Comparison of ENCODE assay signal across 10 mouse cellular contexts in the genomic region with DNA sequence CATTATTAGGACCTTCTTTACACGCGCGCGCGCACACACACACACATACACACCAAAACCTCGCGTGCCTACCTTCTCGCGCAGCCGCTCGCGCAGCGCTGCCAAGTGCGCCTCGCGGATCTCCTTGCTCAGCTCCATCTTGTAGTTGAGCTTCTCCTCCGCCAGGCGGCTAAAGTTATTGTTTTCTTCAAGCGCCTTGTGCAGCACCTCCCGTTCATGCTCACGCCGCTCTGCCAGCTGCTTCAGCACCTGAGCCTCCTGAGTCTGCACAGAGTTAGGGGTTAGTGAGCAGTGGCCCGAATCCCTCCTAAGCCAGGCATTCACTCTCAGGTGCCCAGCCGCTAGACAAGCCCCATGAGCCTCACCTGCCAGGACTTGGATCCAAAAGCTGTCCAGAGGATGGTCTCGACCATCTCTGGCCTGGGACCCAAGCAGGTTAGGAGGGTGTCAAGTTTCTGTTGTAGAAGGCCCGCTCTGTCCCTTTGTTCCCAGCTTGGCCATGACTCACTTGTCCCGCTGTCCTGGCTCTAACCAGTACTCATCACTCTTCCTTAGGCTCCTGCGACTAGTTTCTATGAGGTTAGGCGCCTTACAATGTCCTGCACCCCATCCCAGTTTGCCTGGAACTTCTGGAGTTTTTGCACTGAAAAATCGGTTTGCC. TPM values are rescaled to one million over a fixed set of nuclear protein-coding genes. Genes with fewer than 3 reads are reported as not detected.
DNase-seq lines count a peak whose midpoint lies in the region; ATAC-seq and TF ChIP-seq lines count a peak whose summit lies in the region.
"Had no signal": no experiment of that assay in that cellular context is flagged by ENCODE, and none has a peak within 500 bp of the region (broad histone marks: within the 10 kb centered on the region; RNA-seq: fewer than 3 reads in every experiment).

No protein-coding gene starts in this region.

- no peak overlapping the region for H3K27ac ChIP-seq in hindbrain, postnatal 0 days
- H3K27ac ChIP-seq in limb, embryonic 10.5 days = no peak overlapping the region
- 0 out of 2 replicates have a peak overlapping the region, but pooled peaks have one; percentile 9 for H3K27ac ChIP-seq in midbrain, embryonic 15.5 days
- H3K27ac ChIP-seq in stomach, embryonic 14.5 days (ENCODE audit: low read length) = no peak overlapping the region
- H3K27ac ChIP-seq: hindbrain, embryonic 15.5 days had no signal

- TF ChIP-seq POLR2A in brain, embryonic 14.5 days (IDR thresholded peaks at IDR 0.05; ENCODE audit: borderline replicate concordance, extremely low read depth, insufficient read depth, insufficient read length, poor library complexity, severe bottlenecking) = no peak

- 13% methylated on average over 30 of the region's 30 CpGs for WGBS in hindbrain, postnatal 0 days
- WGBS in limb, embryonic 10.5 days = 11% methylated on average over 30 of the region's 30 CpGs
- WGBS in midbrain, embryonic 15.5 days = 10% methylated on average over 30 of the region's 30 CpGs
- 12% methylated on average over 30 of the region's 30 CpGs for WGBS in stomach, embryonic 14.5 days

- 0 out of 2 replicates have a peak overlapping the region, but pooled peaks have one; percentile 21 for H3K9ac ChIP-seq in hindbrain, postnatal 0 days (replicated peaks; ENCODE audit: low read length)
- H3K9ac ChIP-seq in midbrain, embryonic 15.5 days = no peak overlapping the region
- no peak overlapping the region for H3K9ac ChIP-seq in stomach, embryonic 14.5 days (replicated peaks; ENCODE audit: low read depth, low read length)
- H3K9ac ChIP-seq: hindbrain, embryonic 15.5 days had no signal

- H3K4me1 ChIP-seq in hindbrain, postnatal 0 days (ENCODE audit: insufficient read depth, low read length) = peaks cover 4% of the 10 kb centered on the region; the same call in 1 of the 2 replicates
- H3K4me1 ChIP-seq in limb, embryonic 10.5 days = 0 out of 2 replicates have a peak, but pooled peaks cover 6% of the 10 kb centered on the region
- H3K4me1 ChIP-seq in midbrain, embryonic 15.5 days = peaks cover 17% of the 10 kb centered on the region
- H3K4me1 ChIP-seq in stomach, embryonic 14.5 days (ENCODE audit: control insufficient read depth, insufficient read depth, low read length) = no peaks in the 10 kb centered on the region

- peak; percentile 46; the same call in 1 of the 2 replicates for ATAC-seq in erythroblast, adult 5-6 weeks (replicated peaks; ENCODE audit: low FRiP score, poor library complexity, severe bottlenecking)
- ATAC-seq in hindbrain, postnatal 0 days = peak; percentile 64
- ATAC-seq in midbrain, embryonic 15.5 days (replicated peaks) = peak; percentile 50
- ATAC-seq in stomach, embryonic 14.5 days (ENCODE audit: insufficient number of reproducible peaks, insufficient read depth, low FRiP score, low read depth) = 0 out of 2 replicates have a peak, but pooled peaks have one; percentile 14

- no peak overlapping the region for H3K4me3 ChIP-seq in hindbrain, postnatal 0 days (ENCODE audit: low read length)
- H3K4me3 ChIP-seq in limb, embryonic 10.5 days = peak overlapping the region; percentile 10; the same call in 1 of the 2 replicates
- H3K4me3 ChIP-seq in midbrain, embryonic 15.5 days = no peak overlapping the region
- no peak overlapping the region for H3K4me3 ChIP-seq in stomach, embryonic 14.5 days (ENCODE audit: low read depth, low read length)
- H3K4me3 ChIP-seq: hindbrain, embryonic 15.5 days had no signal

- H3K36me3 ChIP-seq in hindbrain, postnatal 0 days (ENCODE audit: insufficient read depth, low read length) = peaks cover 25% of the 10 kb centered on the region
- H3K36me3 ChIP-seq in limb, embryonic 10.5 days = 0 out of 2 replicates have a peak, but pooled peaks cover 2% of the 10 kb centered on the region
- H3K36me3 ChIP-seq in midbrain, embryonic 15.5 days (replicated peaks) = peaks cover 26% of the 10 kb centered on the region
- no peaks in the 10 kb centered on the region for H3K36me3 ChIP-seq in stomach, embryonic 14.5 days (ENCODE audit: control insufficient read depth, insufficient read depth, low read length)

- TF ChIP-seq CTCF in brain, embryonic 14.5 days (IDR thresholded peaks at IDR 0.05; ENCODE audit: borderline replicate concordance, extremely low read depth, insufficient read depth, insufficient read length) = peak; percentile 72
- peak; percentile 77 for TF ChIP-seq CTCF in hindbrain, postnatal 0 days (IDR thresholded peaks at IDR 0.05; ENCODE audit: low read depth)

- DNase-seq in heart, adult 18-20 months = peak; percentile 49 to 57
- DNase-seq in heart, adult 9 months (ENCODE audit: low spot score in 2 of 2) = no peak
- DNase-seq in brain, embryonic 14.5 days (ENCODE audit: low read depth) = peak; percentile 79
- DNase-seq in hindbrain, postnatal 0 days (ENCODE audit: low spot score) = peak; percentile 87
- peak; percentile 72 for DNase-seq in limb, embryonic 10.5 days (ENCODE audit: low spot score)

- H3K4me2 ChIP-seq in hindbrain, postnatal 0 days (ENCODE audit: low read depth, low read length) = no peak overlapping the region
- H3K4me2 ChIP-seq in midbrain, embryonic 15.5 days = no peak overlapping the region
- peak overlapping the region; percentile 12; the same call in 1 of the 2 replicates for H3K4me2 ChIP-seq in stomach, embryonic 14.5 days (replicated peaks; ENCODE audit: low read depth, low read length)
- H3K4me2 ChIP-seq: hindbrain, embryonic 15.5 days had no signal

- no peaks in the 10 kb centered on the region for H3K9me3 ChIP-seq in hindbrain, postnatal 0 days (ENCODE audit: low read length)
- H3K9me3 ChIP-seq in limb, embryonic 10.5 days (replicated peaks) = no peaks in the 10 kb centered on the region
- no peaks in the 10 kb centered on the region for H3K9me3 ChIP-seq in midbrain, embryonic 15.5 days
- H3K9me3 ChIP-seq in stomach, embryonic 14.5 days (ENCODE audit: control insufficient read depth, low read depth, low read length) = no peaks in the 10 kb centered on the region
- H3K9me3 ChIP-seq: G1E; hindbrain, embryonic 15.5 days had no signal

- H3K27me3 ChIP-seq in hindbrain, postnatal 0 days (ENCODE audit: insufficient read depth, low read length) = no peaks in the 10 kb centered on the region
- H3K27me3 ChIP-seq in limb, embryonic 10.5 days (ENCODE audit: low read depth, poor library complexity, severe bottlenecking) = peaks cover 62% of the 10 kb centered on the region
- H3K27me3 ChIP-seq in midbrain, embryonic 15.5 days (replicated peaks) = no peaks in the 10 kb centered on the region
- peaks cover 7% of the 10 kb centered on the region; the same call in 1 of the 2 replicates for H3K27me3 ChIP-seq in stomach, embryonic 14.5 days (ENCODE audit: control insufficient read depth, insufficient read depth, low read length)
- H3K27me3 ChIP-seq: hindbrain, embryonic 15.5 days had no signal

RNA-seq across cellular contexts. Expression of gene Stmn3, which starts 7.0 kb away (rescaled TPM):
- under 1 TPM in 1 of 2 experiments, not detected in 1; 0.41 TPM for total RNA-seq in heart, adult 18-20 months (2021)
- 774 and 800 TPM in 2 replicates for polyA plus RNA-seq in brain, embryonic 14.5 days (2012; rRNA removed)
- total RNA-seq in erythroblast, adult 5-6 weeks (2015; ENCODE audit: low replicate concordance) = not detected in 2 replicates
- total RNA-seq in erythroblast, adult 5-6 weeks (2017; ENCODE audit: low replicate concordance) = not detected in 2 replicates
- total RNA-seq in hindbrain, postnatal 0 days (2014; rRNA removed) = 1,221 and 1,263 TPM in 2 replicates
- 1,758 and 1,824 TPM in 2 replicates for polyA plus RNA-seq in hindbrain, postnatal 0 days (2015; fragmentation: Nextera tagmentation; extraction: Ambion mirVana)
- 0.21 and 0.41 TPM in 2 replicates for polyA plus RNA-seq in limb, embryonic 10.5 days (2016; fragmentation: Nextera tagmentation; extraction: Ambion mirVana)
- 1,443 and 1,470 TPM in 2 replicates for polyA plus RNA-seq in midbrain, embryonic 15.5 days (2015; fragmentation: Nextera tagmentation; extraction: Ambion mirVana)
- 51.9 and 54.8 TPM in 2 replicates for polyA plus RNA-seq in stomach, embryonic 14.5 days (2014; fragmentation: Nextera tagmentation; extraction: Ambion mirVana)
- total RNA-seq: G1E had no signal
- polyA plus RNA-seq: G1E had no signal

RNA-seq across cellular contexts. Expression of gene Rtel1, which starts 12.3 kb away (rescaled TPM):
- 10 to 100 TPM in 1 of 2 experiments, 1 to 10 TPM in 1; 7.2 to 11.3 TPM for total RNA-seq in heart, adult 18-20 months (2021)
- 88.7 and 133 TPM in 2 replicates for polyA plus RNA-seq in brain, embryonic 14.5 days (2012; rRNA removed)
- total RNA-seq in erythroblast, adult 5-6 weeks (2015; ENCODE audit: low replicate concordance) = 7.7 and 17.5 TPM in 2 replicates
- total RNA-seq in erythroblast, adult 5-6 weeks (2017; ENCODE audit: low replicate concordance) = 19.9 and 23.7 TPM in 2 replicates
- 52.2 and 97.2 TPM in 2 replicates for total RNA-seq in hindbrain, postnatal 0 days (2014; rRNA removed)
- 21.6 and 28.0 TPM in 2 replicates for polyA plus RNA-seq in hindbrain, postnatal 0 days (2015; fragmentation: Nextera tagmentation; extraction: Ambion mirVana)
- 79.8 and 80.8 TPM in 2 replicates for polyA plus RNA-seq in limb, embryonic 10.5 days (2016; fragmentation: Nextera tagmentation; extraction: Ambion mirVana)
- polyA plus RNA-seq in midbrain, embryonic 15.5 days (2015; fragmentation: Nextera tagmentation; extraction: Ambion mirVana) = 44.1 and 50.0 TPM in 2 replicates
- 48.3 and 57.3 TPM in 2 replicates for polyA plus RNA-seq in stomach, embryonic 14.5 days (2014; fragmentation: Nextera tagmentation; extraction: Ambion mirVana)

RNA-seq across cellular contexts. Expression of gene Gmeb2, which starts 19.4 kb away (rescaled TPM):
- 1 to 10 TPM; 8.9 to 9.5 TPM for total RNA-seq in heart, adult 18-20 months (2021)
- polyA plus RNA-seq in brain, embryonic 14.5 days (2012; rRNA removed) = 34.6 and 43.3 TPM in 2 replicates
- 23.6 and 24.6 TPM in 2 replicates for total RNA-seq in erythroblast, adult 5-6 weeks (2015; ENCODE audit: low replicate concordance)
- total RNA-seq in erythroblast, adult 5-6 weeks (2017; ENCODE audit: low replicate concordance) = 15.4 and 41.7 TPM in 2 replicates
- total RNA-seq in hindbrain, postnatal 0 days (2014; rRNA removed) = 19.2 and 25.2 TPM in 2 replicates
- polyA plus RNA-seq in hindbrain, postnatal 0 days (2015; fragmentation: Nextera tagmentation; extraction: Ambion mirVana) = 8.6 and 8.9 TPM in 2 replicates
- polyA plus RNA-seq in limb, embryonic 10.5 days (2016; fragmentation: Nextera tagmentation; extraction: Ambion mirVana) = 20.3 and 23.0 TPM in 2 replicates
- 18.1 and 19.4 TPM in 2 replicates for polyA plus RNA-seq in midbrain, embryonic 15.5 days (2015; fragmentation: Nextera tagmentation; extraction: Ambion mirVana)
- 14.6 and 15.4 TPM in 2 replicates for polyA plus RNA-seq in stomach, embryonic 14.5 days (2014; fragmentation: Nextera tagmentation; extraction: Ambion mirVana)

RNA-seq across cellular contexts. Expression of gene Zgpat, which starts 57.5 kb away (rescaled TPM):
- 10 to 100 TPM; 15.3 to 18.0 TPM for total RNA-seq in heart, adult 18-20 months (2021)
- polyA plus RNA-seq in brain, embryonic 14.5 days (2012; rRNA removed) = 117 and 126 TPM in 2 replicates
- total RNA-seq in erythroblast, adult 5-6 weeks (2015; ENCODE audit: low replicate concordance) = 0.77 and 2.3 TPM in 2 replicates
- 10.5 and 11.0 TPM in 2 replicates for total RNA-seq in erythroblast, adult 5-6 weeks (2017; ENCODE audit: low replicate concordance)
- 66.3 and 85.3 TPM in 2 replicates for total RNA-seq in hindbrain, postnatal 0 days (2014; rRNA removed)
- 37.5 and 40.6 TPM in 2 replicates for polyA plus RNA-seq in hindbrain, postnatal 0 days (2015; fragmentation: Nextera tagmentation; extraction: Ambion mirVana)
- 43.8 and 54.0 TPM in 2 replicates for polyA plus RNA-seq in limb, embryonic 10.5 days (2016; fragmentation: Nextera tagmentation; extraction: Ambion mirVana)
- 96.4 and 103 TPM in 2 replicates for polyA plus RNA-seq in midbrain, embryonic 15.5 days (2015; fragmentation: Nextera tagmentation; extraction: Ambion mirVana)
- 32.1 and 37.3 TPM in 2 replicates for polyA plus RNA-seq in stomach, embryonic 14.5 days (2014; fragmentation: Nextera tagmentation; extraction: Ambion mirVana)

RNA-seq across cellular contexts. Expression of gene Arfrp1, which starts 57.9 kb away (rescaled TPM):
- total RNA-seq in heart, adult 18-20 months (2021) = 10 to 100 TPM; 50.7 to 65.7 TPM
- polyA plus RNA-seq in brain, embryonic 14.5 days (2012; rRNA removed) = 92.9 and 110 TPM in 2 replicates
- total RNA-seq in erythroblast, adult 5-6 weeks (2015; ENCODE audit: low replicate concordance) = 0.96 and 11.1 TPM in 2 replicates
- total RNA-seq in erythroblast, adult 5-6 weeks (2017; ENCODE audit: low replicate concordance) = 4.0 and 13.0 TPM in 2 replicates
- total RNA-seq in hindbrain, postnatal 0 days (2014; rRNA removed) = 13.0 and 14.7 TPM in 2 replicates
- 70.7 TPM in 2 replicates for polyA plus RNA-seq in hindbrain, postnatal 0 days (2015; fragmentation: Nextera tagmentation; extraction: Ambion mirVana)
- polyA plus RNA-seq in limb, embryonic 10.5 days (2016; fragmentation: Nextera tagmentation; extraction: Ambion mirVana) = 79.7 and 80.9 TPM in 2 replicates
- polyA plus RNA-seq in midbrain, embryonic 15.5 days (2015; fragmentation: Nextera tagmentation; extraction: Ambion mirVana) = 96.4 and 99.7 TPM in 2 replicates
- polyA plus RNA-seq in stomach, embryonic 14.5 days (2014; fragmentation: Nextera tagmentation; extraction: Ambion mirVana) = 44.2 and 51.4 TPM in 2 replicates

Comparison
In these comparisons a context has a peak if more than half of its experiments do, and no peak if none do; other contexts are left out.
1. DNase-seq: peak in heart, adult 18-20 months (2 of 2), brain, embryonic 14.5 days (single experiment), hindbrain, postnatal 0 days (single experiment) and limb, embryonic 10.5 days (single experiment); none in heart, adult 9 months (0 of 2).
2. ATAC-seq: peak in every context shown above with its lines; median percentile 64 in hindbrain, postnatal 0 days; 50 in midbrain, embryonic 15.5 days; 46 in erythroblast, adult 5-6 weeks; 14 in stomach, embryonic 14.5 days.
3. RNA of gene Stmn3, which starts 7.0 kb away (polyA plus RNA-seq): 1,758 to 1,824 TPM in hindbrain, postnatal 0 days, 1,443 to 1,470 TPM in midbrain, embryonic 15.5 days, 774 to 800 TPM in brain, embryonic 14.5 days and 51.9 to 54.8 TPM in stomach, embryonic 14.5 days; 0.21 to 0.41 TPM in limb, embryonic 10.5 days; every median in the first group is over 10 times any median in the second.